Mouse (Mus musculus) midbrain, postnatal 0 days (tissue): Measurements from ENCODE around the gene Stk25. TPM values are rescaled to one million over a fixed set of nuclear protein-coding genes. Genes with fewer than 3 reads are reported as not detected.
A peak's percentile ranks its signal among the peaks of the same experiment; 100 is the strongest.

Source experiments
- ATAC-seq: fragments of 200-750 bp; cut with Nextera tagmentation; 2 replicates; pipeline ENCODE4 v1.8.0; 2017; ENCODE audit warnings: moderate number of reproducible peaks, mild to moderate bottlenecking, moderate TSS enrichment, moderate library complexity; ENCODE audit not compliant: low FRiP score
- DNase-seq: peaks from one replicate; pipeline ENCODE4 v3.0.0-alpha.2; 2015; ENCODE audit warnings: low spot score
- H3K27ac ChIP-seq: fragments of 300-500 bp; sonication (generic); 2 replicates; pipeline ENCODE4 v1.5.1; 2014; ENCODE audit warnings: low read depth, mild to moderate bottlenecking, low read length, mixed read lengths
- H3K27me3 ChIP-seq: fragments of 300-500 bp; sonication (generic); 2 replicates; pipeline ENCODE4 v1.6.1; 2014; ENCODE audit warnings: low read length, control low read depth, mixed read lengths; ENCODE audit not compliant: insufficient read depth
- H3K36me3 ChIP-seq: fragments of 300-500 bp; sonication (generic); 2 replicates; pipeline ENCODE4 v1.6.1; 2014; ENCODE audit warnings: low read length, control low read depth, mixed read lengths; ENCODE audit not compliant: insufficient read depth
- H3K4me1 ChIP-seq: fragments of 300-500 bp; sonication (generic); 2 replicates; pipeline ENCODE4 v1.6.1; 2014; ENCODE audit warnings: mild to moderate bottlenecking, control low read depth, antibody characterized with exemption, low read length, mixed read lengths; ENCODE audit not compliant: insufficient read depth
- H3K4me2 ChIP-seq: fragments of 300-500 bp; sonication (generic); 2 replicates; pipeline ENCODE4 v1.6.1; 2014; ENCODE audit warnings: low read depth, mild to moderate bottlenecking, low read length, mixed read lengths; ENCODE audit not compliant: poor library complexity, severe bottlenecking
- H3K4me3 ChIP-seq: fragments of 300-500 bp; sonication (generic); 2 replicates; pipeline ENCODE4 v1.5.1; 2014; ENCODE audit warnings: low read depth, mild to moderate bottlenecking, low read length, moderate library complexity
- H3K9ac ChIP-seq: fragments of 300-500 bp; sonication (generic); replicated peaks from 2 replicates; pipeline ENCODE4 v1.6.1; 2014; ENCODE audit warnings: mild to moderate bottlenecking, low read length, moderate library complexity, mixed read lengths; ENCODE audit not compliant: poor library complexity, severe bottlenecking
- H3K9me3 ChIP-seq: fragments of 300-500 bp; sonication (generic); 2 replicates; pipeline ENCODE4 v1.6.1; 2016; ENCODE audit warnings: low read length, control low read depth
- CTCF ChIP-seq: IDR thresholded peaks from 2 replicates; pipeline ENCODE4 v1.5.1; 2016; ENCODE audit warnings: antibody characterized with exemption, mild to moderate bottlenecking
- WGBS: fragments of 180-500 bp; shearing (Covaris S2); extraction: QIAGEN DNeasy Blood & Tissue Kit; methylation state at CpG from one replicate; pipeline ENCODE4 v1.1.7; 2014; 5-methylcytosine and 5-hydroxymethylcytosine counted together
- polyA plus RNA-seq: library from polyadenylated mRNA; unstranded; fragments of >200 nt; fragmentation: Nextera tagmentation; extraction: Ambion mirVana; gene quantifications from 2 replicates; pipeline ENCODE4 v1.2.1, GENCODE M21; 2015
- total RNA-seq: library from RNA; depleted of rRNA; stranded (reverse); fragments of >200 nt; gene quantifications from 2 replicates; pipeline ENCODE4 v1.2.3, GENCODE M21; 2014

Gene Stk25
- total and polyA plus RNA-seq, 2 experiments from 2014 or later: 301 to 362 TPM

GRCm38 (mm10) chr1:93649604-93650172, 8.8 kb downstream of the Stk25 start:
- WGBS: 68% methylated on average over 5 of the region's 5 CpGs
- Histone ChIP-seq H3K36me3 (no peaks in the 10 kb centered on the region), H3K4me2 (no peak overlapping the region), H3K27me3 (no peaks in the 10 kb centered on the region), H3K9ac (no peak overlapping the region), H3K27ac (no peak overlapping the region), H3K9me3 (no peaks in the 10 kb centered on the region), H3K4me1 (no peaks in the 10 kb centered on the region), H3K4me3 (no peak overlapping the region)
- DNase-seq (no peak), ATAC-seq (no peak)
- no peak for TF ChIP-seq CTCF

- WGBS: 92% methylated on average over 2 of the region's 2 CpGs
- H3K9me3 ChIP-seq: no peaks in the 10 kb centered on the region
- H3K4me3 ChIP-seq: no peak overlapping the region
- H3K27me3 ChIP-seq: no peaks in the 10 kb centered on the region
- H3K4me2 ChIP-seq: no peak overlapping the region
- ATAC-seq (no peak), DNase-seq (no peak)
- H3K4me1 ChIP-seq: no peaks in the 10 kb centered on the region
- no peak overlapping the region for H3K9ac ChIP-seq
- TF ChIP-seq CTCF: no peak
- H3K36me3 ChIP-seq: no peaks in the 10 kb centered on the region
- H3K27ac ChIP-seq: no peak overlapping the region
Measured at GRCm38 (mm10) chr1:93642692-93643091, 15.8 kb downstream of the Stk25 start.

- 85% methylated on average over 2 of the region's 2 CpGs for WGBS
- Histone ChIP-seq H3K36me3 (no peaks in the 10 kb centered on the region), H3K9me3 (no peaks in the 10 kb centered on the region), H3K9ac (no peak overlapping the region), H3K27ac (no peak overlapping the region), H3K27me3 (no peaks in the 10 kb centered on the region), H3K4me2 (no peak overlapping the region), H3K4me3 (no peak overlapping the region), H3K4me1 (no peaks in the 10 kb centered on the region)
- no peak for ATAC-seq
- TF ChIP-seq CTCF: no peak
- no peak for DNase-seq
Measured at GRCm38 (mm10) chr1:93641978-93642377, 16.5 kb downstream of the Stk25 start.

GRCm38 (mm10) chr1:93636211-93636897, 22.1 kb downstream of the Stk25 start:
- ATAC-seq: peak; percentile 55; the same call in 1 of the 2 replicates
- peak overlapping the region; percentile 55; the same call in 1 of the 2 replicates for H3K9ac ChIP-seq
- peak; percentile 60 for TF ChIP-seq CTCF
- 0 out of 2 replicates have a peak, but pooled peaks cover 7% of the 10 kb centered on the region for H3K36me3 ChIP-seq
- WGBS: 27% methylated on average over 7 of the region's 7 CpGs
- DNase-seq: peak; percentile 52
- H3K27me3 ChIP-seq: no peaks in the 10 kb centered on the region
- peak overlapping the region; percentile 89 for H3K27ac ChIP-seq
- no peaks in the 10 kb centered on the region for H3K9me3 ChIP-seq
- peak overlapping the region; percentile 75 for H3K4me2 ChIP-seq
- H3K4me3 ChIP-seq: peak overlapping the region; percentile 88
- H3K4me1 ChIP-seq: peaks cover 6% of the 10 kb centered on the region

GRCm38 (mm10) chr1:93635580-93636192, 22.8 kb downstream of the Stk25 start:
- peak; percentile 98 for ATAC-seq
- peak overlapping the region; percentile 88 for H3K9ac ChIP-seq
- DNase-seq: peak; percentile 100
- H3K4me2 ChIP-seq: peak overlapping the region; percentile 83
- H3K4me1 ChIP-seq: peaks cover 6% of the 10 kb centered on the region
- 0 out of 2 replicates have a peak, but pooled peaks cover 7% of the 10 kb centered on the region for H3K36me3 ChIP-seq
- WGBS: 1% methylated on average over 44 of the region's 44 CpGs
- no peaks in the 10 kb centered on the region for H3K27me3 ChIP-seq
- H3K9me3 ChIP-seq: no peaks in the 10 kb centered on the region
- H3K4me3 ChIP-seq: peak overlapping the region; percentile 88
- no peak for TF ChIP-seq CTCF
- H3K27ac ChIP-seq: peak overlapping the region; percentile 89
